Mouse (Mus musculus) stomach, embryonic 15.5 days (tissue): ENCODE results near the gene Gm4763. TPM values are rescaled to one million over a fixed set of nuclear protein-coding genes. Genes with fewer than 3 reads are reported as not detected.
"Not testable (repeated sequence)": the region's sequence is repeated elsewhere in the genome, so short reads cannot be mapped to it uniquely, and the experiment has no call there.

Experiments used
- ATAC-seq: fragments of 200-750 bp; cut with Nextera tagmentation; 2 replicates; pipeline ENCODE4 v1.8.0; 2017; ENCODE audit warnings: low read depth, moderate number of reproducible peaks, moderate TSS enrichment; ENCODE audit not compliant: insufficient read depth, low FRiP score
- H3K27ac ChIP-seq: fragments of 300-500 bp; sonication (generic); 2 replicates; pipeline ENCODE4 v1.5.1; 2015; ENCODE audit warnings: mild to moderate bottlenecking, inconsistent platforms
- H3K27me3 ChIP-seq: fragments of 300-500 bp; sonication (generic); replicated peaks from 2 replicates; pipeline ENCODE4 v1.6.1; 2015; ENCODE audit warnings: inconsistent platforms
- H3K36me3 ChIP-seq: fragments of 300-500 bp; sonication (generic); 2 replicates; pipeline ENCODE4 v1.6.1; 2015; ENCODE audit warnings: inconsistent platforms
- H3K4me1 ChIP-seq: fragments of 300-500 bp; sonication (generic); 2 replicates; pipeline ENCODE4 v1.6.1; 2015; ENCODE audit warnings: inconsistent platforms
- H3K4me2 ChIP-seq: fragments of 300-500 bp; sonication (generic); 2 replicates; pipeline ENCODE4 v1.6.1; 2015; ENCODE audit warnings: mild to moderate bottlenecking, inconsistent platforms
- H3K4me3 ChIP-seq: fragments of 300-500 bp; sonication (generic); replicated peaks from 2 replicates; pipeline ENCODE4 v1.5.1; 2015; ENCODE audit warnings: inconsistent platforms
- H3K9ac ChIP-seq: fragments of 300-500 bp; sonication (generic); 2 replicates; pipeline ENCODE4 v1.6.1; 2015; ENCODE audit warnings: inconsistent platforms
- H3K9me3 ChIP-seq: fragments of 300-500 bp; sonication (generic); 2 replicates; pipeline ENCODE4 v1.6.1; 2016; ENCODE audit warnings: inconsistent platforms
- WGBS: fragments of 180-500 bp; shearing (Covaris S2); methylation state at CpG from one replicate; pipeline ENCODE4 v1.1.7; 2015; 5-methylcytosine and 5-hydroxymethylcytosine counted together
- polyA plus RNA-seq: library from polyadenylated mRNA; unstranded; fragments of >200 nt; fragmentation: Nextera tagmentation; extraction: Ambion mirVana; gene quantifications from 2 replicates; pipeline ENCODE4 v1.2.1, GENCODE M21; 2015

The Gm4763 gene
- polyA plus RNA-seq, 1 experiment from 2014 or later: not detected

GRCm38 (mm10) chr7:24715039-24715438 lies 11.7 kb downstream of the Gm4763 start:
- Histone ChIP-seq H3K9me3 (no peaks in the 10 kb centered on the region), H3K9ac (no peak overlapping the region), H3K4me1 (no peaks in the 10 kb centered on the region), H3K27me3 (no peaks in the 10 kb centered on the region), H3K4me3 (no peak overlapping the region), H3K4me2 (no peak overlapping the region), H3K36me3 (no peaks in the 10 kb centered on the region), H3K27ac (no peak overlapping the region)
- WGBS: 50% methylated on average over 6 of the region's 6 CpGs
- no peak for ATAC-seq

- no peaks in the 10 kb centered on the region for H3K36me3 ChIP-seq
- no peak for ATAC-seq
- H3K4me2 ChIP-seq: no peak within 1 kb of the TSS
- no peak within 1 kb of the TSS for H3K4me3 ChIP-seq
- WGBS: 93% methylated on average over 14 of the region's 14 CpGs
- H3K27ac ChIP-seq: no peak within 1 kb of the TSS
- H3K27me3 ChIP-seq: no peaks in the 10 kb centered on the region
- H3K4me1 ChIP-seq: no peaks in the 10 kb centered on the region
- no peak within 1 kb of the TSS for H3K9ac ChIP-seq
- no peaks in the 10 kb centered on the region for H3K9me3 ChIP-seq
These were observed 17.8 kb downstream of the Gm4763 start, which contains the start of gene BC049730 for GRCm38 (mm10) chr7:24708832-24709292. Gene BC049730 (plus strand): TSS chr7:24709242.

- not testable (repeated sequence) for H3K27ac ChIP-seq, ATAC-seq, H3K4me2 ChIP-seq, H3K4me3 ChIP-seq, H3K9me3 ChIP-seq, H3K4me1 ChIP-seq, H3K9ac ChIP-seq, H3K27me3 ChIP-seq, H3K36me3 ChIP-seq
- 60% methylated on average over 9 of the region's 9 CpGs for WGBS
These were observed 23.9 kb downstream of the Gm4763 start for GRCm38 (mm10) chr7:24702841-24703240.

- not testable (repeated sequence) for H3K9me3 ChIP-seq, H3K4me3 ChIP-seq, H3K36me3 ChIP-seq, H3K27me3 ChIP-seq, H3K9ac ChIP-seq, H3K4me1 ChIP-seq, H3K27ac ChIP-seq, H3K4me2 ChIP-seq, ATAC-seq
- 91% methylated on average over 4 of the region's 4 CpGs for WGBS
These were observed 28.8 kb downstream of the Gm4763 start for GRCm38 (mm10) chr7:24697891-24698290.

- H3K4me3 ChIP-seq: not testable (repeated sequence)
These were observed 34.0 kb downstream of the Gm4763 start for GRCm38 (mm10) chr7:24692693-24693092.

GRCm38 (mm10) chr7:24687519-24687918 lies 39.2 kb downstream of the Gm4763 start:
- not testable (repeated sequence) for H3K27ac ChIP-seq, H3K4me3 ChIP-seq, H3K36me3 ChIP-seq

More at GRCm38 (mm10) chr7:24692693-24693092, 34.0 kb downstream of the Gm4763 start:
- not testable (repeated sequence) for H3K9ac ChIP-seq, H3K9me3 ChIP-seq, ATAC-seq, H3K4me2 ChIP-seq, H3K36me3 ChIP-seq, H3K27me3 ChIP-seq, H3K4me1 ChIP-seq, H3K27ac ChIP-seq
- 84% methylated on average over 3 of the region's 3 CpGs for WGBS

GRCm38 (mm10) chr7:24684121-24684520 lies 42.6 kb downstream of the Gm4763 start:
- not testable (repeated sequence) for H3K9me3 ChIP-seq, H3K9ac ChIP-seq
- WGBS: 66% methylated on average over 7 of the region's 7 CpGs

More at GRCm38 (mm10) chr7:24687519-24687918, 39.2 kb downstream of the Gm4763 start:
- H3K4me1 ChIP-seq, H3K9ac ChIP-seq, ATAC-seq, H3K4me2 ChIP-seq, H3K27me3 ChIP-seq, H3K9me3 ChIP-seq: not testable (repeated sequence)
- 87% methylated on average over 10 of the region's 10 CpGs for WGBS

GRCm38 (mm10) chr7:24676575-24676974 lies 50.1 kb downstream of the Gm4763 start, which contains the start of gene Tex101:
Gene Tex101 (minus strand): TSS chr7:24676675.
- Histone ChIP-seq H3K4me1 (no peaks in the 10 kb centered on the region), H3K4me3 (no peak within 1 kb of the TSS), H3K27me3 (no peaks in the 10 kb centered on the region), H3K9me3 (no peaks in the 10 kb centered on the region), H3K36me3 (no peaks in the 10 kb centered on the region), H3K9ac (no peak within 1 kb of the TSS), H3K27ac (no peak within 1 kb of the TSS), H3K4me2 (no peak within 1 kb of the TSS)
- ATAC-seq: no peak
- WGBS: 87% methylated on average over 9 of the region's 9 CpGs

More at GRCm38 (mm10) chr7:24684121-24684520, 42.6 kb downstream of the Gm4763 start:
- H3K36me3 ChIP-seq, H3K4me1 ChIP-seq, ATAC-seq, H3K4me3 ChIP-seq, H3K4me2 ChIP-seq, H3K27ac ChIP-seq, H3K27me3 ChIP-seq: not testable (repeated sequence)

- Histone ChIP-seq H3K4me2 (no peak overlapping the region), H3K4me1 (no peaks in the 10 kb centered on the region), H3K27ac (no peak overlapping the region), H3K9me3 (no peaks in the 10 kb centered on the region), H3K27me3 (no peaks in the 10 kb centered on the region), H3K9ac (no peak overlapping the region), H3K4me3 (no peak overlapping the region), H3K36me3 (no peaks in the 10 kb centered on the region)
- 92% methylated on average over 23 of the region's 23 CpGs for WGBS
- ATAC-seq: no peak
These were observed 54.7 kb downstream of the Gm4763 start for GRCm38 (mm10) chr7:24671944-24672439.

Other genes with a start within 250 kb of the Gm4763 start
- gene Cadm4, start 244.9 kb downstream of the Gm4763 start, polyA plus RNA-seq: 4.7 and 6.3 TPM in 2 replicates
- gene Zfp428, start 219.9 kb downstream of the Gm4763 start, polyA plus RNA-seq: 38.1 TPM in 2 replicates
- 0.19 and 0.40 TPM in 2 replicates for gene AC161166.1, start 214.5 kb downstream of the Gm4763 start, polyA plus RNA-seq
- 7.6 and 8.2 TPM in 2 replicates for gene Irgq, start 196.2 kb downstream of the Gm4763 start, polyA plus RNA-seq
- 1.9 and 6.8 TPM in 2 replicates for gene Pinlyp, start 180.8 kb downstream of the Gm4763 start, polyA plus RNA-seq
- gene Xrcc1, start 180.6 kb downstream of the Gm4763 start, polyA plus RNA-seq: 96.1 and 100.0 TPM in 2 replicates
- gene Ethe1, start 139.4 kb downstream of the Gm4763 start, polyA plus RNA-seq: 31.1 and 37.1 TPM in 2 replicates
- gene Zfp575, start 139.3 kb downstream of the Gm4763 start, polyA plus RNA-seq: 4.3 and 5.0 TPM in 2 replicates
- 0.43 and 0.54 TPM in 2 replicates for gene Phldb3, start 116.1 kb downstream of the Gm4763 start, polyA plus RNA-seq
- gene Lypd3, start 90.4 kb downstream of the Gm4763 start, polyA plus RNA-seq: 22.6 and 42.2 TPM in 2 replicates
- gene Tex101, start 50.2 kb downstream of the Gm4763 start, polyA plus RNA-seq: 0.21 TPM in 1 of 2 replicates, not detected in the other
- not detected in 2 replicates for gene BC049730, start 17.7 kb downstream of the Gm4763 start, polyA plus RNA-seq
- 3.3 and 3.7 TPM in 2 replicates for gene Cd177, start 33.4 kb upstream of the Gm4763 start, polyA plus RNA-seq
- 0.95 and 1.2 TPM in 2 replicates for gene Ceacam10, start 50.3 kb upstream of the Gm4763 start, polyA plus RNA-seq
- 13.5 and 34.6 TPM in 2 replicates for gene Gm9844, start 135.3 kb upstream of the Gm4763 start, polyA plus RNA-seq
- gene Lypd4, start 143.0 kb upstream of the Gm4763 start, polyA plus RNA-seq: not detected in 2 replicates
- gene Dmrtc2, start 143.1 kb upstream of the Gm4763 start, polyA plus RNA-seq: not detected in 2 replicates
- 2,480 and 2,486 TPM in 2 replicates for gene Rps19, start 157.5 kb upstream of the Gm4763 start, polyA plus RNA-seq
- 1.1 and 1.5 TPM in 2 replicates for gene Cd79a, start 170.5 kb upstream of the Gm4763 start, polyA plus RNA-seq
- gene Arhgef1, start 176.0 kb upstream of the Gm4763 start, polyA plus RNA-seq: 86.9 and 97.5 TPM in 2 replicates
- not detected in 2 replicates for gene Gm4881, start 217.6 kb upstream of the Gm4763 start, polyA plus RNA-seq
- 172 and 217 TPM in 2 replicates for gene Rabac1, start 245.8 kb upstream of the Gm4763 start, polyA plus RNA-seq